Mouse (Mus musculus): ENCODE data around the gene Gli3.

Gli3 gene

GRCm38 (mm10) chr13:15488065-15488464 lies 25.0 kb downstream of the Gli3 start:
- DNase-seq (ENCODE audit: low read depth in 2 of 2, low spot score in 2 of 2) = no peak

GRCm38 (mm10) chr13:15495820-15496219 lies 32.8 kb downstream of the Gli3 start:
- no peak for DNase-seq (ENCODE audit: low read depth in 2 of 2, low spot score in 2 of 2)

GRCm38 (mm10) chr13:15498338-15498737 lies 35.3 kb downstream of the Gli3 start:
- no peak for DNase-seq (ENCODE audit: low read depth in 2 of 2, low spot score in 2 of 2)

GRCm38 (mm10) chr13:15510925-15511324 lies 47.9 kb downstream of the Gli3 start:
- DNase-seq (ENCODE audit: low read depth in 2 of 2, low spot score in 2 of 2) = no peak

DNA sequence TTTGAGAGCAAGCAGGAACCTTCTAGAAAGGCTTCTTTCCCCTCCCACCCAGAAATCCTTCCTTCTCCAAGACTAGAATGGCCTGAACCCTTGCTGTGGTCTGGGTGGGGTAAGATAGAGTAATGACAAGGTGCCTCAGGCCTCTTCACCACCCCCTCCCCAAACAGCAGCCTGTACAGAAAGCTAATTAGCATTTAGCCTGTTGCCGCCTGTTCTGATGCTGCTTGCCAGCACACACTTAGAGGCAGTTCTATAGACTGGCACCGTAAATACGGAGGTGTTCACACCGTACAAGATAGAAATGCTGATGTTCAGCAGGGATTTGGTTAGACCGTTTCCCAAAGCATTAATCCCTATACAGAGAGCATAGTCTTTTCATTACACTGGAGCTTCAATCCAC lies 50.1 kb downstream of the Gli3 start:
- DNase-seq (ENCODE audit: low read depth in 2 of 2, low spot score in 2 of 2) = no peak

GRCm38 (mm10) chr13:15514082-15514481 lies 51.0 kb downstream of the Gli3 start:
- no peak for DNase-seq (ENCODE audit: low read depth in 2 of 2, low spot score in 2 of 2)

DNA sequence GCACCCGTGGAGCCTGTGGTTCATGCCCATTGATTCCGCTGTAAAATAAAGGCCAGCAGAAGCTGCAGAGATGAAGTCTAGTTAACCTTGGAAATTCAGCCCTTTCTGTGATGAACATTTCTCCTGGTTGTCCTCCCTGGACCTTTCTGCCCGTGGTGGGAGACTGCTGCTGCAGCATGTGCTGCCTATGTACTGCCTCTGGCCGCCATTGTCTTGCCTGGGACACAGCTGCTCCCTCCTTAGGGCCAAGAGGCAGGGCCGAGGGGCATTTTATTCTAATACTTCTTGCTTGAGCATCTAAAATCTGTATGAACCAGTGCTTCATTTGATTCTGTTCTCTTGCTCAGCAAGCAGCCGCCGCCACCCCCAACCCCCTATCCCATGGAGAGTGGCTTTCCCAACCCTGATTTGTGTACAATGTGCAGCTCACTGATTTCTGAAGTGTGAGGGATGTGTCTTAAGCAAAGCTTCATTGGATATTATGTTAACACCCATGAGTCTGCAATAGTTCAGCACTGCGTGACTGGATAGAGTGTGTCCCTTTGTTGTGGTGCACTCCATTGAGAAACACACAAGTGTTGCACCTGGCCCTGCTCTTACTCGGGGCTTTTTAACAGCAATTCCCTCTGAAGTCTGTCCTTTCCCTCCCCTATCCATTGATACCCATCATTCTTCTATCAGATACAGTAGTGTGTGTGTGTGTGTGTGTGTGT lies 54.2 kb downstream of the Gli3 start:
- no peak for DNase-seq (ENCODE audit: low read depth in 2 of 2, low spot score in 2 of 2)

DNA sequence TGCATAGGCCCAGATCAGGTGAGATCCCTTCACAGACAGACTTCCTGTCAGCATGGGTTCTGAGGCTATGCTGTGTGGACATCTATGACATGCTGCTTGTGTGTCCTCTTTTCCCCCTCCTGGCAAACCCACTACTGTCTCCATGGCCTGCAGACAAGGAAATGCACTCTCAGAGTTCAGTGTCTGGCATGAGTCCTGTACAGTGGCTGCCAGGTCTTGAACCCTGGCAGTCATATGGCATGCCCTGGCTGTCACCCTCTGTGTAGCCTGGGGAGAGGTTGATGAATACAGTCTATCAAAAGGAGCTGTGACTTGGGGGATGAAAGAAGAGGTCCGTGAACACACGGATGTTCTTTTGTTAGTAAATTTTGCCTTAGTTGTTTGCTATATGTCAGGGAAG lies 57.3 kb downstream of the Gli3 start:
- no peak for DNase-seq (ENCODE audit: low read depth in 2 of 2, low spot score in 2 of 2)

- DNase-seq (ENCODE audit: low read depth in 2 of 2, low spot score in 2 of 2) = no peak
Observed at GRCm38 (mm10) chr13:15522153-15522552, 59.1 kb downstream of the Gli3 start.

GRCm38 (mm10) chr13:15524208-15524607 lies 61.2 kb downstream of the Gli3 start:
- no peak for DNase-seq (ENCODE audit: low read depth in 2 of 2, low spot score in 2 of 2)

DNA sequence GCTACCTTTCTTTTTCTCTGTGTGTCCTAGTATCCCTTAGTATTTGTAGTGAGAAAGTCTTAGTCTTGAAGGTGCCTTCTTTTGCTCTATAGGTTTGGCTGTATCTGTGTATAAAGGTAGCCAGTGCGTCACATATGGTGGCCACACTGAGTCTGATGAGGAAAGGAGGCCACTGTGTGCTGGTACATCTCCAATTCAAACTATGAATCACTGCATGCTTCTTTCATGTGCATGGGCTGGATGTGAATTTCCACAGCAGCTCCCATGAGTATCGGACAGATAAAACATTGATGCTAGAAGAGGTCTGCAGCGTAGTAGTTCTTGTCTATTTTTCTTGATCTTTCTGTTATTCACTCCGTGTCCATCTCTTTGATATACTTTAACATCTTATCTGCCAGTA lies 63.7 kb downstream of the Gli3 start:
- DNase-seq (ENCODE audit: low read depth in 2 of 2, low spot score in 2 of 2) = no peak

DNA sequence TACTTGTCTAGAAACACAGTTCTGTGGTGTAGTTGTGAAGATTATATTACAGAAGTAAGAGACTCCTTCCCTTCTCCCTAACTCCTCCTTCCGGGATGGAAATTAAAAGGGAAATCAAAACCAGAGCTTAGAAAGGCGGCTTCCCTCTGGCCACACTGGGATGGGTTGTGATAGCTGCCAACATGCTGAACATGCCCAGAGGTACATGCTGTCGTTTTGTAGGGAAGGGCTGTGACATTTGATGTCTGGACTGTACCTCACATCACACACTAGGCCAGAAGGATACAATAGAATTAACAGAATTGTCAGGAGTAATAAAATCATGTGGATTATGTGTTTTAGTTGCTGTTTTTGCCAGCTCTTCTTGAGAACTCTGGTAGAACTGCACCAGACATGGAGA lies 68.5 kb downstream of the Gli3 start:
- DNase-seq (ENCODE audit: low read depth in 2 of 2, low spot score in 2 of 2) = no peak

GRCm38 (mm10) chr13:15537206-15537605 lies 74.2 kb downstream of the Gli3 start:
- no peak for DNase-seq (ENCODE audit: low read depth in 2 of 2, low spot score in 2 of 2)

DNA sequence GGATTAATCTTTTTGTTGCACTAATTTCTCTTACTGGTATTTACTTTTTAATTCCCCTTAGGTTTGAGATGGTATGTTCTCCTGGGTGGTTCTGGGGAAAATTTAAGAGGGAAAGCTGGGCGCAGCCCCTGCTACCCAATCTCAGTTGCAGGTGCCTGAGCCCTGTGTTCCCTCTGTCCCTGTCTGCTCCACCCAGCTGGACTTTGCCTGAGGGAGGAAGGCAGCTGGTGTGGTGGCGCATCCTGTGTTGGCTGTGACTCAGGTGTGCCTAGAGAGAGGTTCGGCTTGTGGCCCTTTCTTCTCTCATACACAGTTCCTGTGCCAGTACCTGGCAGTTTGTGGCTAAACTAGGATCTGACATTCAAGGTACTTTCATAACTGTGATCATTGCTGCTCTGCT lies 74.6 kb downstream of the Gli3 start:
- DNase-seq (ENCODE audit: low read depth in 2 of 2, low spot score in 2 of 2) = no peak

DNA sequence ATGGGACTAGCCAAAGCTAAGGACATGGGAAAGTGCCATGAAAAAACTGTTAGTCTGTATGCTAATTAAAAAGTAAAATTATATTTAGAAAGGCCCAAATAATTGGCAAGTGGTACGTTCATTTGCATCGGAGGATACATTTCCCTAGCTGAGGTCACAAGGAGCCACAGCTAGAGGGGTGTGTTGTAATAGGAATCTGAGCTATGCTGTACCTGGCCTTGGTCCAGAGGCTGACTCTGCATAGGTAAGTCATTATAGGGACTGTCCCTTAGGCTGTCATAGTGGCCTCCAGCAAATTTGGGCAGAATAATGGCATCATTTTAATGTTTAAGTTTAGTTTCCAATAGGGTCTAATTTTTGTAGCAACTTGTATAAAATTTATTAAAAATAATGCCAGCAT lies 75.4 kb downstream of the Gli3 start:
- DNase-seq (ENCODE audit: low read depth in 2 of 2, low spot score in 2 of 2) = no peak

DNA sequence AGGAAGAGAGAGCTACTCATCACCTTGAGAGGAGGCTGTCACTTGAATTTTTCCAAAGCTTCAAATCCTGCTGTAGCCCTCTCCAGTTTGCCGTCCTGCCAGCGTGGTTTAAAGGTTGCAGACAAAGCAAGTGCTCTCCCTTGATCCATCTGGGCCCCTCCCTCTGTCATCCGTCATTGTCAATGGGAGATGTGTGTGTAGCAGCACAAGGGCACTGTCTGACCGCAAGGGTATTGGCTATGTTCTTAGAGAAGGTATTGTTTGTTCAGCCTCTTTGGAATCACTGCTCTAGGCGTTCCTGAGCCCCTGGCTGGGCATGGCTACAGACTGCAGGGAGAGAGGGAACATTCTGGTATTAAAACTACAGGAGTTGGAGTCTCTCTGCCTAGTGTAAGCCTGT lies 79.0 kb downstream of the Gli3 start:
- DNase-seq (ENCODE audit: low read depth in 2 of 2, low spot score in 2 of 2) = no peak

- DNase-seq (ENCODE audit: low read depth in 2 of 2, low spot score in 2 of 2) = no peak
Observed at GRCm38 (mm10) chr13:15543169-15543887, 80.3 kb downstream of the Gli3 start.

DNA sequence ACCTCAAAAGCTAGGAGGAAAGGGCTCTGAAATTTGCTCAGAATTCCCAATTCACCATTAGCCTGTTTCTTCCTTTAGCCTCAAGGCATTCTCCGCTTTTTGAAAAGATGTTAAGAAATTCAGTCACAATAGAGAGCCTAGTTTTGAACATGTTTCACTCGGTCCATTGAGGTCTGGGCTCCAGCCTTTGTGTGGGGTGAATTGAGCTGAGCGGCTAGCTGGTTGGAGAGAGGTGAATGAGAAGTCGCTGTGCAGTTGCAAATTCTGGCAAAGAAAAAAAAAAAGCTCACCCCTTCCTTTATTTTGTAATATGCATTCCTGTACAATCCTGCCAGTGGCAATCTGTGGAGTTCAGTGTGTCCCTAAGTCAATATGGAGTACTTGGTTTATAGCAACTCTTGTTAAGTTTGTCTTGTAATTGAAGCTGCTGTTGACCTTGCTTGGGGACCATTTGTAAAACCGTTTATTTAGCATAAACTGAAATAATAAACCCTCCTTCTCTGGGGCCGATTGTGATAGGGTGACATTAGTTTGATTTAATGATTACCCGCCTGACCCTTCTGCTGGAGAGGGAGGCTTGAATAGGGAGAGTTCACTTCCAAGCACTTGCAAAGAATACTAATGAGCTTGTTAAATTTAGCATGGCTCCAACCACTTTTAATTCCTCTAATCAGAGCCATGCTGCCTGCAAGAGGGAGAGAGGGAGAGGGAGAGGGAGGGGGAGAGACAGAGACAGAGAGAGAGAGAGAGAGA lies 81.0 kb downstream of the Gli3 start:
- DNase-seq (ENCODE audit: low read depth in 2 of 2, low spot score in 2 of 2) = no peak

DNA sequence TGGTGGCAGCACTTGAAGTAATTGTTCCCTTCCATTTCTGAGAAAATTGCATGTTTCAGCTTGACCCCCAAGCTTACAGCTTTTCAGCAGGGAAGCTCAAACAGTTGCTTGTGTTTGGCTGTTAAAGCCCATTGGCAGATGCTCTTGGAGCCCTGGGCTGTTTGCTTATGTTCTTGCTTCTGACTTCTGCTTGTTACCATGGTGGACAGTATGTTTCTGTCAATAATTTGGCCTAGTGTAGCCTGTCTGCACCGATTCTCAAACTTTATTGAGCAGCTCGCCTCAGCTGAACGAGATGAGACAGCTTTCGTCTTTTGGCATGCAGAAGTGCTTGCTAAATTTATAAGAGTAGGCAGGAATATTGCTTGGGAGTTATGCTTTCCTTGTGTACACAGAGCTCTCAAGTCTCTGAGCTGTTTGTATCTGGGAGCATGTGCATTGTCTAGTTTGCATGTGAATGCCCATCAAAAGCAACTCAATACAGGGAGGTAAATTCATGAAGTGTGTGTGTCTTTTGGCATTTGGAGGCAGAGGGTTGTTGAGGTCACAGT lies 82.4 kb downstream of the Gli3 start:
- no peak for DNase-seq (ENCODE audit: low read depth in 2 of 2, low spot score in 2 of 2)

DNA sequence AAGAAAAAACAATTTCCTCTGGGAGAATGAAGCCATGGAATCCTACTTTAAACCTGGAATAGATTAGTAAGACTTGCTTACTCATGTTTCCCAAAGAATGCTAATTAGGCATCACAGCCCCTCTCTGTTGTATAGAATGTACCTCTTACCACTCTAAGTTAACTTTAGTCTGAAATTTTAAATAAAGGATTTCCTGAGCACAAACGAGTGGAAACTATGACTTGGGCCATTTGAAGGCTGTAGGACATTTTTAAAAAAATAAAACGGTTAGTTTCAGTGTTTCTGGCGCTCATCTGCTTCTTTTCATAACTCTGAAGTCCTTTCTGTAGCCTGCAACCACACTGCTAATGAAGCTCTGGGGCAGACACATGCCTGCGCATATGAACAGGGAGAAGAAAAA lies 83.2 kb downstream of the Gli3 start:
- DNase-seq (ENCODE audit: low read depth in 2 of 2, low spot score in 2 of 2) = no peak

DNA sequence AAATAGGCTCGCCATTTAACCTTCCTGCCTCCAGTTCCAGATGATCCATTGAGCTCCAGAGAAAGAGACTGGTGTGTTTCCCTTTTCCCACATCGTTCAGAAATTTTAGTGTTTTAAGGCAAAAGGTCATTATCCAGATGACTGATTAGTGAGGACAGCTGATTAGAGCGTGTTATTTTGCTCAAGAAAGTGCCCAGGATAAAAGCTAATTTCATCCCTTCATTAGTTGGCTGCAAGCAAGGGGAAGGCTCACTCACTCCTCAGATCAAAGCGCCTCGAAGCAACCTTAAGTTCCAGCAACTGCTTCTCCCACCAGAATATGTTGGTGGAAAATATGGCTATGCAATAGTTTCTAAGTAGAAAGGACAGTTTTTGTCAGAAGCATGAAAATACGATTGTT lies 86.4 kb downstream of the Gli3 start:
- DNase-seq (ENCODE audit: low read depth in 2 of 2, low spot score in 2 of 2) = no peak

DNA sequence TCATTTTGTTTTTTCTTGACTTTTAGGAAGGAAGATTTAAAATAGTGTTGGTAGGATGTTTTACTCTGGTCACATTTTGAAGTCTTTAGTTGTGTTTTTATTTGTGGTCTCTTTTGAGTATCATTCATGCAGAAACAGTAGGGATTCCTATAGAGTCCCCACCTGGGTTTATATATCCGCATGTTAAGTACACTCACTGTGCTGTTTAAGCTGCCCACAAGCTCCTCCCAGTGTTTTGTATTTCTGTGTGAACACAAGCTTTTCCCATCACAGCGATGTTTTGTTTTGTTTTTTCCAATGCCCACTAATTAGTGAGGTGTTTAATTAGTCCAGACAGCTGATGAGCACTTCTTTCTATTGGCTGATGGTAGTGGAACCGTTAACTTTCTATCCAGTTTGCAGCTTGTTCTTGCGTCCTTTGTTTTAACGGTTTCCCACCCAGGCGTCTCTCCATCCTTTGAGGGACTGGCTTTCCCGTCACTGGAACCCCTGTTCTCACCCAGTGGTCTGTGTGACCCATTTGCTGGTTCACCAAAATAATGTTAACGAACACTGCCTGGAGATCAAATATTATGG lies 87.1 kb downstream of the Gli3 start:
- no peak for DNase-seq (ENCODE audit: low read depth in 2 of 2, low spot score in 2 of 2)
